Mouse (Mus musculus): ENCODE measurements at regions not wholly inside any gene's neighbourhood (a gene's known extent, or its start where the extent isn't known, plus 50 kb on each side); places are given as distances from the start of the nearest gene placed in this dataset.

DNA sequence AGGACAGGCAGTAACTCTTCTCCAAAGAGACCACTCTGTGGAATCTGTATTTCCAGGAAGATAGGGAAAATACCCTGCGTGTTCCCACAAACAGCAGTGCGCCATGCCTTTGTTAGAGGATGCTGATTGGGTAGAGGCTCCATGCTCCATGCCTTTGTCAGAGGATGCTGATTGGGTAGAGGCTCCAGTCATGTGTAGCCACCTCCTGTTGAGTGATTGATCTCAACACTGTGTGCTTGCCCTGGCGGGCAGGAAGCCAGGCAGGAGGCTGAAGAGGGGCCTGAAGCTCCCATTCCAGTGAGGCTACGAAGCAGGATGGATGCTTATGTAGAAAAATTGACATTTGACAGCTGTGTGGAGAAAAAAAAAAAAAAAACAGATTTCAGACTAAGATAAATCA lies 131.9 kb upstream of the Prr30 start:
- Histone ChIP-seq H3K4me2 (no peak overlapping the region), H3K4me1 (peaks cover 19% of the 10 kb centered on the region), H3K27me3 (no peaks in the 10 kb centered on the region), H3K36me3 (ENCODE audit: poor library complexity, severe bottlenecking) (no peaks in the 10 kb centered on the region), H3K27ac (peak overlapping the region; percentile 37; the same call in 1 of the 2 replicates), H3K9ac (no peak overlapping the region), H3K9me3 (replicated peaks) (no peaks in the 10 kb centered on the region), H3K4me3 (no peak overlapping the region)
- WGBS, result 26% methylated on average over 4 of the region's 4 CpGs
- ATAC-seq, result peak; percentile 84

- H3K9ac ChIP-seq, result no peak overlapping the region
- peak overlapping the region; percentile 2; the same call in 1 of the 2 replicates for H3K27ac ChIP-seq
- no peaks in the 10 kb centered on the region for H3K27me3 ChIP-seq
- H3K4me2 ChIP-seq, result no peak overlapping the region
- H3K4me3 ChIP-seq, result no peak overlapping the region
- H3K36me3 ChIP-seq (ENCODE audit: poor library complexity, severe bottlenecking), result no peaks in the 10 kb centered on the region
- 44% methylated on average over 6 of the region's 6 CpGs for WGBS
- H3K9me3 ChIP-seq (replicated peaks), result no peaks in the 10 kb centered on the region
- H3K4me1 ChIP-seq, result peaks cover 21% of the 10 kb centered on the region
- ATAC-seq, result peak; percentile 88
These were observed 127.3 kb upstream of the Prr30 start for GRCm38 (mm10) chr14:101327421-101327820.

DNA sequence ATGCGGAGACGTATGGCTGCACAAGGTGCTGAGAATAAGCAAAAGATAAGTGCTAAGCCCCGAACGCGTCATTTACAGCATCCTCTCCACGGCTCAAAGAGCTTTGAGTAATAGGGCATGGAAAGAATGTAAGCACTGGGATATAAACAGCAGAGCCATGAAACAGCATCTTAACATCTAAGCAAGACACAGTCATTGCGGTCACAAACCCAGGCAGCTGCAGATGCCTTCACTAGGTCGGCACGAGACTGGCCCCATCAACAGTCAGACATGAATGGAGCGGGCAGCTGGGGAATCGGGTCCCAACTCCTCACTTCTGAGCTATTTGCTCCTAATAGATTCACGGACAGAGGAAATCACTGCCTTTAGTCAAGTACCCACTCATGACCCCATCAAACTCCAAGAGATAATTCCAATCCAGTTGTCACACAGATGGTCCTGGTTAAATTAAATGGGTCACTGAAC lies 126.4 kb upstream of the Prr30 start:
- Histone ChIP-seq H3K4me1 (peaks cover 14% of the 10 kb centered on the region), H3K4me3 (no peak overlapping the region), H3K9ac (no peak overlapping the region), H3K27ac (peak overlapping the region; percentile 16; the same call in 1 of the 2 replicates), H3K36me3 (ENCODE audit: poor library complexity, severe bottlenecking) (no peaks in the 10 kb centered on the region), H3K4me2 (no peak overlapping the region), H3K27me3 (no peaks in the 10 kb centered on the region), H3K9me3 (replicated peaks) (no peaks in the 10 kb centered on the region)
- 68% methylated on average over 12 of the region's 12 CpGs for WGBS
- peak; percentile 14; the same call in 1 of the 2 replicates for ATAC-seq

DNA sequence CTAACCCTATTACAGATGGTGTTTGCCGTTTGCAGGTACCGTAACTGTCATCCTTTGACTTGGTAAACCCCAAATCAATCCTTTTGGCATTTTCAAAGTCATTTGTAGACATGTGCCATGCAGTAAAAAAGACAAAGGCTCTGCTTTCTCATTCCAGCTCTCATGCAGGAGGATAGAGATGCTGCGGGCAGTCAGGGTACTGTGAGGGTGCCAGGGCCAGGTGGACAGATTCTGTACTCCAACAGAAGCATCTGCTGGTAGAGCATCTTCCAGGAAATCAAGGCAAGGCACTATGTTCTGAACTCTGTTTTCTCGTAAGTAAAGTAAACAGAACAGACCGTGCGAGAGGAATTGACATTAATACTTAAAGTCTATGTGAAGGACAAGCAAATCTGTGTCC lies 123.2 kb upstream of the Prr30 start:
- WGBS, result 95% methylated on average over 6 of the region's 6 CpGs
- H3K36me3 ChIP-seq (ENCODE audit: poor library complexity, severe bottlenecking), result no peaks in the 10 kb centered on the region
- no peak overlapping the region for H3K4me3 ChIP-seq
- H3K27ac ChIP-seq, result no peak overlapping the region
- H3K4me2 ChIP-seq, result no peak overlapping the region
- no peak overlapping the region for H3K9ac ChIP-seq
- no peak for ATAC-seq
- peaks cover 14% of the 10 kb centered on the region for H3K4me1 ChIP-seq
- no peaks in the 10 kb centered on the region for H3K9me3 ChIP-seq (replicated peaks)
- no peaks in the 10 kb centered on the region for H3K27me3 ChIP-seq

GRCm38 (mm10) chr14:101307920-101308319 lies 107.8 kb upstream of the Prr30 start:
- peak; percentile 27; the same call in 1 of the 2 replicates for ATAC-seq
- H3K4me1 ChIP-seq, result no peaks in the 10 kb centered on the region
- H3K4me2 ChIP-seq, result no peak overlapping the region
- no peaks in the 10 kb centered on the region for H3K36me3 ChIP-seq (ENCODE audit: poor library complexity, severe bottlenecking)
- no peak overlapping the region for H3K4me3 ChIP-seq
- no peaks in the 10 kb centered on the region for H3K27me3 ChIP-seq
- H3K9ac ChIP-seq, result no peak overlapping the region
- H3K9me3 ChIP-seq (replicated peaks), result no peaks in the 10 kb centered on the region
- no peak overlapping the region for H3K27ac ChIP-seq

DNA sequence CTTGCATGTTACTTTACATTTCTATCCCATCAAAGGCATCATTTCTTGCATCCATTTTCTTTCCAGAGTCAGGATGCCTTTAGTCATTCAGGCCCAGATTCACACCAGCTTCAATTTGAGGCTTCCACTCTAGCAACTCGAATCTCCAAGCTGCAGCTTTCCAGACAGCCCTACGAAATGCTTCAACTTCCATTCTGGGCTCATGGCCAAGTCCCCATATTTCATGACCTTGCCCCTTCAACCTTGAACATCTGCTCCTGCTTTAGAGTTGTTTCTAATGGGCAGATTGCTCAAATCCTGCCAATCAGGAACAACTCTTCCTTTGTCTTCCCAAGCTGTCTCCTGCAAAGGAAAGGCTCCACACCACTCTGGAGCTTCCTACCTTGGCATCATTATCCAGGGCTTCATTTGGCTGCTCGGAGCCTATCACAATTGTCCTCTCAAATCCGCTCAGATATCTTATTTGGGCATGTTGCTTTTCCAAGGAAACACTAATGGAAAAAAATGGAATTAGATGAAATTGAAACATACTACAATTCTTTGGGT lies 104.4 kb upstream of the Prr30 start:
- peak; percentile 45; the same call in 1 of the 2 replicates for ATAC-seq
- H3K27ac ChIP-seq, result no peak overlapping the region
- WGBS, result 54% methylated on average over 4 of the region's 4 CpGs

DNA sequence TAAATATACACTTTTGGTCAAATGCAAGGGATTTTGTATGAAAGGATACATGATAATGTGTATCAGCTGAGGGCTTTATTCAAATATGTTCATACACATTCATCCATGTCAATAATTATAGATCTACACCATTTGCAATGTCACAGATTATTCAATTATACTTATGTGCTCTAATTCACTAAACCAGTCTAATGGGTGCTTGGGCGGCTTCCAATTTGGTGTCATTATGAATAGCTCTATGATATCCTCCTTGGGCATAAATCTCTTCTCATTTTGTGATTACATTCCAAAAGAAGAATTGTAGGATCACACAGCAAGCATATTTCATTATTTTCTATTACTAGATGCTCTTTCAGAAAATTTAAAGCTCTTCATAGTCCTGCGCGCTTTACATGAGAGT lies 97.7 kb upstream of the Prr30 start:
- no peaks in the 10 kb centered on the region for H3K27me3 ChIP-seq
- no peak overlapping the region for H3K4me3 ChIP-seq
- no peak overlapping the region for H3K4me2 ChIP-seq
- H3K27ac ChIP-seq, result no peak overlapping the region
- H3K9ac ChIP-seq, result no peak overlapping the region
- H3K36me3 ChIP-seq (ENCODE audit: poor library complexity, severe bottlenecking), result no peaks in the 10 kb centered on the region
- H3K4me1 ChIP-seq, result no peaks in the 10 kb centered on the region
- no peak for ATAC-seq
- H3K9me3 ChIP-seq (replicated peaks), result no peaks in the 10 kb centered on the region
- WGBS, result 83% methylated on average over 3 of the region's 3 CpGs

More for the DNA sequence above, 104.4 kb upstream of the Prr30 start:
- H3K9me3 ChIP-seq (replicated peaks), result no peaks in the 10 kb centered on the region
- H3K9ac ChIP-seq, result no peak overlapping the region
- H3K27me3 ChIP-seq, result no peaks in the 10 kb centered on the region
- H3K4me2 ChIP-seq, result no peak overlapping the region
- no peaks in the 10 kb centered on the region for H3K36me3 ChIP-seq (ENCODE audit: poor library complexity, severe bottlenecking)
- H3K4me1 ChIP-seq, result no peaks in the 10 kb centered on the region
- H3K4me3 ChIP-seq, result no peak overlapping the region

DNA sequence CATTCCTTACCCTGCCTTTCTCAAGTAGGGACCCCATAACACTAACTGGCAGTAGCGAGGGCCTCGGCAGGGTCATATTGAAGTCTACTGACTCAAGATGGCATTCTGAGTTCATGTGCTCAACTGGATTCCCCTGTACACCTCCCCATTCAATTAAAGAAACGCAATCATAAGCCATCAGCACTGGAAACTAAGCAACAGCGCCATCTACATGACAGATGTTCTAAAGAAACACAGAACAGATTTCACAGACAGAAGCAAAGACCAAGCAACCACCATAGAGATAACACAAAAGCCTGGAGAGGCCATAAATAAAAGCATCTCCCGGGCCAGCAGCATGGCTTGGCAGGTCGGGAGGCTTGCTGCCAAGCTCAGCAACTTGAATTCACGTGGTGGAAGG lies 94.6 kb upstream of the Prr30 start:
- H3K36me3 ChIP-seq (ENCODE audit: poor library complexity, severe bottlenecking), result no peaks in the 10 kb centered on the region
- no peak overlapping the region for H3K9ac ChIP-seq
- H3K9me3 ChIP-seq (replicated peaks), result no peaks in the 10 kb centered on the region
- peak; percentile 52 for ATAC-seq
- H3K27me3 ChIP-seq, result no peaks in the 10 kb centered on the region
- 32% methylated on average over 7 of the region's 7 CpGs for WGBS
- H3K4me2 ChIP-seq, result no peak overlapping the region
- H3K4me3 ChIP-seq, result no peak overlapping the region
- H3K4me1 ChIP-seq, result no peaks in the 10 kb centered on the region
- H3K27ac ChIP-seq, result no peak overlapping the region

GRCm38 (mm10) chr14:101287755-101288154 lies 87.6 kb upstream of the Prr30 start:
- Histone ChIP-seq H3K36me3 (ENCODE audit: poor library complexity, severe bottlenecking) (no peaks in the 10 kb centered on the region), H3K9ac (no peak overlapping the region), H3K4me1 (no peaks in the 10 kb centered on the region), H3K9me3 (replicated peaks) (no peaks in the 10 kb centered on the region), H3K4me3 (no peak overlapping the region), H3K27ac (no peak overlapping the region), H3K27me3 (no peaks in the 10 kb centered on the region), H3K4me2 (no peak overlapping the region)
- ATAC-seq, result no peak
- WGBS, result 92% methylated on average over 4 of the region's 4 CpGs

- Histone ChIP-seq H3K9me3 (replicated peaks) (no peaks in the 10 kb centered on the region), H3K27me3 (no peaks in the 10 kb centered on the region), H3K27ac (peak overlapping the region; percentile 48), H3K36me3 (ENCODE audit: poor library complexity, severe bottlenecking) (no peaks in the 10 kb centered on the region), H3K4me2 (no peak overlapping the region), H3K4me3 (no peak overlapping the region), H3K9ac (no peak overlapping the region), H3K4me1 (peaks cover 6% of the 10 kb centered on the region)
- peak; percentile 87 for ATAC-seq
- WGBS, result 43% methylated on average over 4 of the region's 4 CpGs
These were observed 69.1 kb upstream of the Prr30 start for GRCm38 (mm10) chr14:101269048-101269789.

- H3K4me2 ChIP-seq, result no peak overlapping the region
- H3K27me3 ChIP-seq, result no peaks in the 10 kb centered on the region
- no peaks in the 10 kb centered on the region for H3K9me3 ChIP-seq (replicated peaks)
- H3K9ac ChIP-seq, result no peak overlapping the region
- WGBS, result 84% methylated on average over 2 of the region's 2 CpGs
- H3K36me3 ChIP-seq (ENCODE audit: poor library complexity, severe bottlenecking), result no peaks in the 10 kb centered on the region
- H3K4me1 ChIP-seq, result peaks cover 6% of the 10 kb centered on the region
- H3K27ac ChIP-seq, result no peak overlapping the region
- no peak for ATAC-seq
- no peak overlapping the region for H3K4me3 ChIP-seq
These were observed 67.4 kb upstream of the Prr30 start for GRCm38 (mm10) chr14:101267536-101267935.

All from forebrain, embryonic 13.5 days (tissue).